Mouse (Mus musculus) liver, adult (tissue): ENCODE results near the gene Etfb.

Source experiments
- GATA4 ChIP-seq: IDR thresholded peaks from 2 replicates; pipeline ENCODE4 v1.6.1; 2014; ENCODE audit warnings: mild to moderate bottlenecking, low read length; ENCODE audit not compliant: insufficient replicate concordance

Gene Etfb

GRCm38 (mm10) chr7:43440482-43440881 lies 3.4 kb upstream of the Etfb start, which contains the start of gene Cldnd2:
TSS of gene Cldnd2 (plus strand) at chr7:43440782.
- TF ChIP-seq GATA4 = no peak

- no peak for TF ChIP-seq GATA4
Measured at GRCm38 (mm10) chr7:43441071-43441470, 2.8 kb upstream of the Etfb start.

GRCm38 (mm10) chr7:43442684-43443083 lies 1.2 kb upstream of the Etfb start:
- no peak for TF ChIP-seq GATA4

- no peak for TF ChIP-seq GATA4
Measured at GRCm38 (mm10) chr7:43443126-43443916, 562 bp upstream of the Etfb start.

- no peak for TF ChIP-seq GATA4
Measured at GRCm38 (mm10) chr7:43447801-43448200, 3.9 kb downstream of the Etfb start.

- no peak for TF ChIP-seq GATA4
Measured at GRCm38 (mm10) chr7:43448246-43448645, 4.4 kb downstream of the Etfb start.

GRCm38 (mm10) chr7:43449811-43450210 lies 5.9 kb downstream of the Etfb start:
- no peak for TF ChIP-seq GATA4

- TF ChIP-seq GATA4 = no peak
Measured at GRCm38 (mm10) chr7:43451726-43452125, 7.8 kb downstream of the Etfb start.

- TF ChIP-seq GATA4 = no peak
Measured at GRCm38 (mm10) chr7:43452609-43453008, 8.7 kb downstream of the Etfb start.

GRCm38 (mm10) chr7:43453599-43454355 lies 9.9 kb downstream of the Etfb start:
- TF ChIP-seq GATA4 = no peak

- TF ChIP-seq GATA4 = no peak
Measured at GRCm38 (mm10) chr7:43454371-43454770, 10.5 kb downstream of the Etfb start.

- no peak for TF ChIP-seq GATA4
Measured at GRCm38 (mm10) chr7:43462851-43463250, 19.0 kb downstream of the Etfb start, which contains the start of gene Vsig10l. TSS of gene Vsig10l (plus strand) at chr7:43463151.

GRCm38 (mm10) chr7:43463976-43464375 lies 20.1 kb downstream of the Etfb start:
- no peak for TF ChIP-seq GATA4

- no peak for TF ChIP-seq GATA4
Measured at GRCm38 (mm10) chr7:43464864-43465343, 21.0 kb downstream of the Etfb start.

- no peak for TF ChIP-seq GATA4
Measured at GRCm38 (mm10) chr7:43465344-43466098, 21.6 kb downstream of the Etfb start.
